Mouse (Mus musculus): ENCODE data around the gene 4933406M09Rik.
A peak's percentile ranks its signal among the peaks of the same experiment; 100 is the strongest.

4933406M09Rik gene

DNA sequence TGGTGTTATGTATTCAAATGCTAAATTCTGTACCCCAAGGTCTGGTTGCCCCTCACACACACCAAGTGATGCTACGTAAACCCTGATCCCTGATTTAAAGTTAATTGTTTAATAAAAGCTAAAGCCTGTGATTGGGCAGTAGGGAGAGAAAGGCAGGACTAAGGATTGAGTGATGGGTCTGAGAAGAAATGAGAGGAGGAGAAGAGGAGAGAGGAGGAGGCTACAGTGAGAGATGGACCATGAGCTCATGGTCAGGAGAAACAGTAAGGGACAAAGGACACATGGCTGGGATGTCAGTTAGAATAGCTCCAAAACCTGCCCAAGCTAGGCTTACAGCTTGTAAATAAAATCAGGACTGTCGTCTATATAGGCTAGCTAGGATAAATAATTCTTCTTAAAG, 4.7 kb upstream of the 4933406M09Rik start:
- no peak for DNase-seq (ENCODE audit: low spot score in 2 of 2)

DNA sequence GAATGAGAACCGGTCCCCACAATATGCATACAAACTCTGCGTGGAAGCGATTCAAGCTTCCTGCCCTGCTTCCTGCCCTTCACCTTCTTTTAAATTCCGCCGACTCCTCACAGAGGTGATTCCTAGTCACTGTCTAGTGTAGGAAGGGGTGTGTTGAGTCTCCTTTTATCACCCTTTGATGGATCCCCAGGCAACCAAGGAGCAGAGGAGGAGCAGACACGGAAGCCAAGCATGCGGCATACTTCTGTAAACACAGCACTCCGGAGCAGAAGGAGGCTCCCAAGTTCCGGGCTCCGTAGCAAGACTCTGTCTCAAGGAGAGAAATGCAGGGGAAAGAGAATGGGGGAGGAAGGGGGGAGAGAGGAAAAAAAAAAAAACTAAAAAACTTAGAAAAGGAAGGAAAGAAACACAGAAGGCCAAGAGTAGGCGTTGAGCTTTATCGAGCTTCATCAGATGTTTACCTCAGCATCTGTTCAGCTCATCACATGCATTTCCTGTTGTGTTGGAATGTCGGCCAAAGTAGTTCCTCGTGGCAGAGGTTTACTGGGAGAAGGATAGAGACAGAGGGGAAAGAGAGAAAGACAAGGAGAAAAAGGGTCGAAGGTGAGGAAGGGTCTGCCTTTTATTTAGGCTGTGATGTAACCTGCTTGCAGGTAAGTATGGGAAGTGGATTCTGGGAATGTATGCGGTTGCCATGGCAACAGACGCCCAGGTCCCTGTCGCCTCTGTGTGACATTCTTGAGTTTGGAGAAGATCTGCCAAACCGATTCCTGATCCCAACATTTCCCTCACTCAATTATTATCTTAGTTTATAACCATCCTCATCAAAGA, 3.7 kb upstream of the 4933406M09Rik start:
- DNase-seq (ENCODE audit: low spot score in 2 of 2), result peak; percentile 18 to 26

DNA sequence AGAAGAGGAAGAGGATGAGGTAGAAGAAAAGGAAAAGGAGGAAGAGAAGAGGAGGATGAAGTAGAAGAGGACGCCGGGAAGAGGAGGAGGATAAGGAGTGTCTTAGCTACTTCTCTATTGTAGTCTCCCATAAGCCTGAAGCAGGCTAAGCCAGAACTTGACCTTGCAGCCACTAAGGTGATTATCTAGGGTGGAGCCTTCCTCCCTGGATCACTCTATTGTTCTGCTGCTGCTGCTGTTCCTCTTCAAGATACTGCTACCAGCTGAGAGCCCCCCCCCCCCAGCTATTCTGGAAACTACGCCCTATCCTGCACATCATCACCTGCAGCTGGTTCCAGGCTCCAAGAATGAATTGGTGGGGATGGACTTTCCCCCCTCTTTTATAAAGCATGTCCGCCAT, 1.2 kb upstream of the 4933406M09Rik start:
- no peak for DNase-seq (ENCODE audit: low spot score in 2 of 2)

DNA sequence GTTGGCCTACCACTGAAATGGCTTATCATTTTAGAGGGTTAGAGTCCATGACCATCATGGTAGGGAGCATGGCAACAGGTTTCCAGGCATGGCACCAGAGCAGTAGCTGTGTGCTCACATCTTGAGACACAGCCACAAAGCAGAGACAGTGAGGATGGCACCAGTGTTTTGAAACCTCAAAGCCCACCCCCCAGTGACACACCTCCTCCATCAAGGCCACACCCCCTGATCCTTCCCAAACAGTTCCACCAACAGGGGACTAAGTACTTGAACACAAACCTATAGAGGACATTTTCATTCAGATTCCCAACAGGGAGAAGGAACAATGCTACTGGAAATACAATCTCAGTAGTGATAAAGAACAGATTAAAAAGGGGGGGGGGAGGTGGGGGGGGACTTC, 564 bp upstream of the 4933406M09Rik start:
- DNase-seq (ENCODE audit: low spot score in 2 of 2), result no peak

DNA sequence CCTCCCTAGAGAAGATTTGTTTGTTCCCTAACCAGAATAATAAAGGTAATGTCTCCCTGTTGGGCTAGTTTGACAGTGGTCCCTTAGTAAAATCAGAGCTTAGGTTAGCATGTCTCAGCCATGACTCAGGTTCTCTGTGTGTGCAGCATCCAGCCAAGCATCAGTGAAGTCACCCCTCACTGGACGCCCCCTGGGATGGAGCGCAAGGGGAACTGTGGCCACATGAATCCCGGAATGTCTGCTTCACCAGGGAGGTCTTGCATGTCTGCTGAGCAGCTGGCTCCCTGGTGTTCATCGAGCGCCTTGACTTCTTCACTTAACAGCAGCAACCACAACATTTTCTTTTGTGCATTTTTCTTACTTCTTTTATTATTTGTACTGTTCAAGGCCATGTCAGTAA, 8.1 kb downstream of the 4933406M09Rik start:
- no peak for DNase-seq (ENCODE audit: low spot score in 2 of 2)

DNA sequence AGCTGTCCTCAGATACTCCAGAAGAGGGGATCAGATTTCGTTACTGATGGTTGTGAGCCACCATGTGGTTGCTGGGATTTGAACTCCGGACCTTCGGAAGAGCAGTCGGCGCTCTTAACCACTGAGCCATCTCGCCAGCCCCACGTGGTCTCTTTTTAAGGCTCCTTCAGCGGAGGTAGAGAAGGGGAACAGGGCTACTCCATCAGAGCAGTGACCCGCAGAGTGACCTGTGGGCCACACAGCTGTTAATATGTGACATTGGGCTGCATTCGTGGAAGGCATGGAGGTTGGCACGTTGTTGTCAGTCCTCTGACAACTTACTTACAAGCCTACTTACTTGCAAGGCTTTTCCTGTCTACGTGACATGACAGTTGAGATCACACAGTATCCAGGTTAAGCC, 12.5 kb downstream of the 4933406M09Rik start:
- DNase-seq (ENCODE audit: low spot score in 2 of 2), result no peak

DNA sequence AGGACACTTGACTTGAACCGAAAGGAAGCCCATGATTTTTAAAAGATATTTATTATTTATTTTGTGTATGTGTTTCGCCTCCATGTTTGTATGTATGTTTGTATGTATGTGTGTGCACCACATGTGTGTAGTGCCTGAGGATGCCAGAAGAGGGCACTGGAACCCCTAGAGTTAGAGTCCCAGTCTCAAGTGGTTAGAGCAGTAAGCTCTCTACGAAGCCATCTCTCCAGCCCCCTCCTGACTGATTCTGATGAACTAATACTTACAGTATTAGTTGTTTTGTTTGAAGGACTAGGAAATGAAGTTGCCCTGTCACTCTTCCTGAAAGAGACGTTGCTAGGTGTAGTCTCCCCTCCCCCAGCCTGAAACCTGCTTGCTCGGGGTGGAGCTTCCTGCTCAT, 14.0 kb downstream of the 4933406M09Rik start:
- no peak for DNase-seq (ENCODE audit: low spot score in 2 of 2)

DNA sequence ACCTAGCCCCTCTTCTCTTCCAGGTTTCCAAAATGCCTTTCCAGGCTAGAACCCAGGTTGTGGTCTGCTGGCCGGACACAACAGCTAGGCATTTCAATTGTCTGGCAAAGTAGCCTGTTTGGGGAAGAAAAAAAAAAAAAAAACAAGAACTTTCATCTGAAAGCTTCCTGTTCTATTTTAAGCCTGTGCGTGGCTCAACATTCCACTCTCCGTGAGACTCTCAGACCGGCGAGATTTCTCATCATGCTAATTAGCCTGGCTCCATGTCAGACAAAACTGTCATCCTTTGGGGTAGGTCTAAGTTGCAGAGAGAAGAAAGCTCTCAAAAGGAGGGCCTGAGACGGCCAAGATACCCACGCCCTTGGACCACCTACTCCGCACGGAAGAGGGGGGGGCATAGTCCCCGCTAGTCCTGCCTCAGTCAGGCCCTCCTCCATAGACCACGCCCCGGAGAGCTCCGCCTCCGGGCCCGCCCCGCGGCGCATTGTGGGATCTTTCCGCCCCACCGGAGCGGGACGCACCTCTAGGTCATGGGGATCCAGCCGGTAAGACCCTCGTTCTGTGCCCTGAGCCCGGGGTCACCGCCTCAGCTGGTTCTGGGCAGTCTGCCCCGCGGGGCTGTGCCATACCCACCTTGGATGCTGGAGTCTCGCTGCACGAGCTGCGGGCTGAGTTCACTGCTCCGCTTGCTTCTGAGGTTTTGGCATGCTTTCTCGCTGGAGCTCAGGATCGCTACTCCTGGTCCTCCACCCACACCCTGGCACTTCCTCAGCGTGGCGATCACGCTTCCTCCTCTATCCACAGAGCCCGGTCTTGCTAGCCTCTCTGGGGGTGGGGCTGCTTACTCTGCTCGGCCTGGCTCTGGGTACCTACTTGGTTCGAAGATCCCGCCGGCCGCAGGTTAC, 20.0 kb downstream of the 4933406M09Rik start, which contains the start of gene Cyb5r1:
Gene Cyb5r1 (plus strand): TSS at position 51 of the 905 bp plus-strand sequence.
- peak; percentile 69 to 71 for DNase-seq (ENCODE audit: low spot score in 2 of 2)

DNA sequence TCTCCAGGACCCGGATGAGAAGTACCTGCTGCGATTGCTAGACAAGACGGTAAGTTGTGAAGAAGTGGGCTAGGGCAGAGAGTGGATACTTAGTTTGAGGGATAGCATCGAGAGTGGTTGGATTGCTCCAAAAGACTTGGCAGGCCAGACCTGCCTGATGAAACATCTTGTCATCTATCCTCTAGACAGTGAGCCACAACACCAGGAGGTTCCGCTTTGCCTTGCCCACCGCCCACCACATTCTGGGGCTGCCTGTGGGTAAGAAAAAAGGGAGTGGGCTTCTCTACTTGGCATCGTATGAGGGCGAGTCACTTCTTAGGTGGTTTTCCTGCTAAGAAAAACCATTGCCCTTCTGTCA, 20.7 kb downstream of the 4933406M09Rik start:
- DNase-seq (ENCODE audit: low spot score in 2 of 2), result no peak

DNA sequence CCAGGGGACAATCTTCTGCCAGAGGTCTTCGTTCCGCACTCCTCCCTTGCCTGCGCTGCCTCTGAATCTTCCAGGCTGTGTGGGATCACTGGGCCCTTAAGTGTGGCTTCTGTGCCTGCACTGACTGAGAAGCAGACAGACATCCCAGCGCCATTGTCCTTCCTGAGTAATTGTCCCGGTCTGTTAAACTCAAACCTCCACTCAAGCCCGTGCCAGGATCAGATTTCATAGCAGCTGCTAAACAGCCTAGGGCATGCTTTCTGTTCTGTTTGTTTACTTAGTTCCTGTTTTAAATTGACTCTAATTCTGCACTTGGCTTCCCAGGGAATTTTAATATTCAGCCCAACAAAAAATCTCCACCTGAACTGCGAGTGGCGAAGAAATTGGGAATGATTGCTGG, 22.3 kb downstream of the 4933406M09Rik start:
- DNase-seq (ENCODE audit: low spot score in 2 of 2), result no peak

DNA sequence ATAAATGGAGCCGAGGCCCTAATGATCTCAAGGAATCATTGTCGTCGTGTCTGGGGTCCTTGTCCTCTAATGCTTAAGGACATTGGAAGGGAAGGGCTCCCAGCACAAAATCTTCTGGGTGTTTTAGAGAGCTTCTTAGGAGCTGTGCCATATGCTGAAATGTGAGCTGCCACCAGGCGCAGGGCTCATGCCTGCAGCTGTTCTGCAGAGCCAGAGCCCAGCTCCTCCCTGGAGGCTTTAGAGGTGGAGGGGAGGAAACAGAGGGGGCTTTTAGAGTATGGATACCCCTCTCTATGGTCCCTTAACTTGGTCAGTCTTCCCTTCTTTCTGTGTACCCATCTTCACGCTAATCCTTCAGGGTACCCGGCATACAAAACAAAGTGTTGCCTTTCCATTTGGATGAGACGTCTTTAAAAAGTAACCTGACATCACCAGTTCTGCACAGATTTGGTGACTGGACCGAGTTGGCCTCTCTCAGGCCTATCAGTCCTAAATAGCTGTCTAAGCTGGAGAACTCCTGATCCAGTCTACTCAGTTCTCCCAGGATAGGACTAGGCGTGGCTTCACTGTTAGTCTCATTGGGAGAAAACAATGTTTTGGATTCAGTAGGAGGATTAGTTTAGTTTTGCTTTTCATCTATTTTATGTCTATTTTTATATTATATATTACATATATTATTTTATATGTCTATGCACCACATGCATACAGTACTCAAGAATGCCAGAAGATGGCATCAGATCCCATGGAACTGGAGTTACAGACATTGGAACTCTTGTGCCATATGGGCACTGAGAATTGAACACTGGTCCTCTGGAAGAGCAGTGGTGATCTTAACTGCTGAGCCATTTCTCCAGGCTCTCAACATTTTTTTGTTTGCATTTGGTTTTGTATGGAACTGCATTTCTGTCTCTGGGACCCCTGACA, 26.2 kb downstream of the 4933406M09Rik start:
- no peak for DNase-seq (ENCODE audit: low spot score in 2 of 2)

DNA sequence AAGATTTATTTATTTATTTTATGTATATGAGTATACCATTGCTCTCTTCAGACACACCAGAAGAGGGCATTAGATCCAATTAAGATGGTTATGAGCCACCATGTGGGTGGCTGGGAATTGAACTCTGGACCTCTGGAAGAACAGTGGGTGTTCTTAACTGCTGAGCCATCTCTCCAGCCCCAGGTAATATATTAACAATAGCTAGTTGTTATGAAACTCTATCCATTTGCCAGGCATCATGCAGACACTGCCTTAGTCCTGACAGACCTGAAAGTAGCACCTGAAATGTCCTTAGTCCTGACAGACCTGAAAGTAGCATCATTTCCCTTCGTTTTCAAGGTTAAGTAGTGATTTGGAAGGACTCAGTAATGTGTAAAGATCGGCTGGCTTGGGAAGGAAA, 28.3 kb downstream of the 4933406M09Rik start:
- DNase-seq (ENCODE audit: low spot score in 2 of 2), result no peak

DNA sequence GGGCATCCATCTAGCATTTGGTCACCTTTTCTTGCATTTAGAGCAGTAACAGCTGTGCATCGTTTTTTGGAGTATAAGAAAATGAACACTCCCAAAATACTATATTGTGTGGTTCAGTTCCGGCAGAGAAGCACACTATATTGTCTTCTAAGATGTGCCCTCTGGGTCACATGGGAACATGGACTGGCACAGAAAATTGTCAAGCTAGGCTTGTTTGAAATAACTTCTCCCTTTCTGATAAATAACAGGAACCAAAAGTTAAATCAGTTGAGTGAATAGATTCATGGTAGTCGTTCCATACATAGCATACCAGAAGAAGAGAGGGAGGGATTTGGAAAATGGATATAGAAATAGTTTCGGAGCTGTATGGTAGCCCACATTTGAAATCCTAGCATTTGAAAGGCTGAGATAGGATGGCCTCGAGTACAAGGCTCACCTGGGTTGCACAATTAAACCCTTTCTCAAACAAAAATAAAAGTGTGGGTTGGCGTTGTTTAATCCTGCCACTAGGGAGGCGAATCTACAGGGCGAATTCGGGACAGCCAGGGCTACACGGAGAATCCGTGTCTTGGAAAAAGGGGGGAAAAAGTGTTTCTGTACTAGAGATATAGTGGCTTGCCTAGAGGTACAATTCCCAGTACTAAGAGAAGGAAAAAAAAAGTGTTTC, 28.9 kb downstream of the 4933406M09Rik start:
- DNase-seq (ENCODE audit: low spot score in 2 of 2), result no peak

DNA sequence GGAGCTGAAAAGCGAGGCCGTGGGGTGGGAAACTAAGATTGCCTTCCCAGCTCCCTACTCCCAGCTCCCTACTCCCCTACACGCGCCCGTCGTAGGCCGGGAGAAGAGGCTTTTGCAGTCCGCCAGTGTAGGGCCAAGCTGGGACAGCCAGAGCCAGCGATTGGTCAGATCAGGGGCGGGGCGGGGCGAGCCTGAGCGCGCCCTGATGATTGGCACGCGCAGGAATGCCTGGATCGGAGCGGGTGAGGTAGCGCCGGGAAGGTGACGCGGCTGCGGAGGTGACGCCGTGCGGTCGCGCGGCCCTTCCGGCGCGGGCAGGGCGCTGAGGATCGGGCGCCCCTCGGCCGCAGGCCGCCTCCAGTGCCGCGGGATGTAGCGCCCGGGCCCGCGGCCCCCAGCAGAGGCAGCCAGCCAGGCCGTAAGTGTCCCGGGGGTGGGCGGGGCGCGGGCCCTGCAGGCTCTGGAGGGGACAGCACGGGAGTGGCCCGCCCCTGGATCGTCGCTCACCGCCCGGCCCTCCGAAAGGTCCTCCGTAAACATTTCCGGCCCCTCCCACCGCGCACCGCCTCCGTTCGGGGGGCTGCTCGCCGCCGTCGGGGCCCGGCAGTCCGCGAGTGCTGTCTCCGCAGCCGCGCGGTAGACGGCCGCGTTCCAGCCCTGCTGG, 29.6 kb downstream of the 4933406M09Rik start, which contains the start of gene Adipor1:
Gene Adipor1 (plus strand): TSS at position 211 of the 664 bp plus-strand sequence.
- peak; percentile 98 for DNase-seq (ENCODE audit: low spot score in 2 of 2)

DNA sequence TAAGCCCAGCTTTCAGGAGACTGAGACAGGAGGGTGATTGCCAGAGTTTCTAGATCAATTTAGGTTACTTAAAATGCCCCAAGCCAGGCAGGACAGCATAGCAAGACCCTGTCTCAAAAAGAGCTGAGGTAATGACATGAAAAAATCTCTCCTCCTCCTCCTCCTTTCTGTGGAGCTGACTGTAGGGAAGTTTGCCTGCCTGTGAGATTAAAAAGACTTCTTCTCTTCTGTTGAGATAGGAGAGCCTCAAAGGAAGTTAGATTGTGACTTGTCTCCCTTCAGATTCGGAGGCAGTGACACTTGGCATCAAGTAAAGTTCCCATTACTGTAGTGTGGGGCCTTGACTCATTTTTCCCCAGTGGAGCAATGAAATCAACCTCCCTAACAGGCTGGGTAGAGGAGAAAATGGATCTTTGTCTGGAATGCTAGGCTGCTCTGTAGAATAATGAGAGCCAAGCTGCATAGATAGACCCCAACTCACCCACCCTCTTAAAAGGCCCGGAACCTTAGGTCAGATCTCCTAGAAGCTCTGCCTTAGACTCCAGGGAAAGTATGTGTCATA, 32.8 kb downstream of the 4933406M09Rik start:
- DNase-seq (ENCODE audit: low spot score in 2 of 2), result no peak

DNA sequence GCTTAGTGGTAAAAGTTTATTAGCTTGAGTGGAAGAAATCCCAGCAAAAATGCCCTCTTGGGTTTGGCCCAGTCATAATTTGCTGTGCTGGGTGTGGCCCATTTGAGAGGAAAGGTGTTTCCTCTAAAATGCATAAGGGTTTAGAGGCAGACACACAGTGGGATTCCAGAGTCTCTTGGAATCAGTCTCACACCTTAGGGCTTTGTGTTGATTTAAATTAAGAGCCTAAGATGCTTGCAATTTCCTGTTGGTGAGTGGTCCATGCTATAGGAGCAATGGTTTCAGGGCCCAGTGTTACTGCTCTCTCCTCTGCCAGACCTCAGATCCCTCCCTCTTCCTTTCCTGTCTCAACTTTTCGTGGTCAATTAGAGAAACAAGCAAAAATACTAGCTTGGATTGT, 33.4 kb downstream of the 4933406M09Rik start:
- DNase-seq (ENCODE audit: low spot score in 2 of 2), result no peak

DNA sequence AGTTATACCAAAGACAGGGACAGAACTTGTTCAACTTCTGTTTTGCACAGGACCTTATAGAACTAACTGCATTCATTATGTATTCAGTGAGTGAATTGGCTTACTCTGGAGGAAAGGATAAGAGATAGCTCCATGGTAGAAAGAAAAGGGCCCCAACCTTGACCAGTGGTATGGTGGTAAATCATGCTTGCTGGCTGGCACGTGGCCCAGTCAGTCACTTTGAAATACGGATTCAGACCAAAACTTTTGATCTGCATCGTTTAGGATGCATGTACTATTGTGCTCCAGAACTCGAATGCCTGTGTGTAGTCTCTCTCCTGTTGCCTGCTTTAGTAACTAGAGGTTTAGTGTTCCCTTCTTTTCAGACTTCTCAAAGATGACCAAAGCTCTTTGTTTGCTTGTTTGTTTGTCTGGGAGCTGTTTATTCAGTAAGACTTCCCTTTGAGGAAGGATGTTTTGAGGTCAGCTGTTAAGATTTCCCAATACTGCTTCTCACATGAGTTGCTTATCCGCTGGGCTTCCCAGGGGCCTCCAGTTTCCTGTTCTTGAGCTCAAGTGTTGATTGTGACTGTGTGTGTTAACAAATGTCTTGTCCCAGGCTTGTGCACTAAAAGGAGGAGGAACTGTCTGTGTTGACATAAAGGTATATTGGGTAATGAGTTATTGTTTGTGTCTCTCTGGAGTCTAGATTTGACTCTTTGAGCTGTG, 34.2 kb downstream of the 4933406M09Rik start:
- DNase-seq (ENCODE audit: low spot score in 2 of 2), result no peak

DNA sequence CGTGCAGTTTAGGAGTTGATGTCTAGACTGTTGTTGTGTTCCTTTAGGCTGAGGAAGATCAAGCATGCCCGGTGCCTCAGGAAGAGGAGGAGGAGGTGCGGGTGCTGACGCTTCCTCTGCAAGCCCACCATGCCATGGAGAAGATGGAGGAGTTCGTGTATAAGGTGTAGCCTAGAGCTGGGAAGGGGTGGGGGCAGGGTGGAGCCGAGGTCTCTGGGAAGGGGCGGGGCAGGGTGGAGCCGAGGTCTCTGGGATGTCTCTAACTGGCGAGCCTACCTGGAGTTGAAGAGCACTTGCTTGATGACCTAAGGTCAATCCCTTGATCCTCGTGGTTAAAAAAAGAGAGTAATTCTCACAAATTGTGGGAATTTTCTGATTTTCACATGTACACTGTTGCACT, 38.2 kb downstream of the 4933406M09Rik start:
- DNase-seq (ENCODE audit: low spot score in 2 of 2), result no peak

DNA sequence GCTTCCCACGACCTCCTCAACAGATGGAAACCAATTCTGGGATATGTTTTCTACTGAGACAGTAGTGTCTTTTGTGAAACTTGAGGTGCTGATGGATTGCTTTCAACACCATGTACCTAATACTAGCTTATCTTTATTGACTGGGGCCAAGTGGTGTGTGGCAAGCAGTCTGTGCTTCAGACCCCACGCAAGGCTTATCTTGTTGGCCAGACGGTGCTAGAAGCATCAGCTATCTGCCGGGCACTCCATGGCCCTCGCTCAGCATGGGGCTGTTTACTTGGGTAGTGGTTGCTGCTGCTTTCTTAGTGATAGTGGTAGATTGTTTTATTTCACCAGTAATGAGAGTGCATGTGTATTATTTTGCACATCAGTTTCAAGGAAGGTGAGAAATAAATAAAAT, 40.5 kb downstream of the 4933406M09Rik start:
- no peak for DNase-seq (ENCODE audit: low spot score in 2 of 2)

DNA sequence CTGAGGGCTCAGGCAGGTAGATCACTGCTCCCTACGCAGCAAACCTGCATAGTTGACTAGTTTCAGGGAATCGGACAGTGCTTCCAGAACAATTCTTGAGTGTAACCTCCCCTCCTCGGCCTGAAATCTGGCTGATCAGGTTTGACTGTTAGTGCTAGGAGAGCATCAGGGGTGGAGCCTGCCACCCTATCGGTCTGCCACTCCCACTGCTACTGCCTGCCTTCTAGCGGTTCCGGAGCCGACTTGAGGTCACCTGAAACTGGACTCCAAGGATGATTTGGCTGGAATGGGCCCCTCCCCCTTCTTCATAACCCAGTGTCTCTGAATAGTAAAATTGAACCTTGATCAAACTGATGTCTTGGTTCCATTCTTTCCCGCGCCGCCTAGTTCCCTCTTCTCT, 47.3 kb downstream of the 4933406M09Rik start:
- no peak for DNase-seq (ENCODE audit: low spot score in 2 of 2)

Data from right cerebral cortex, adult 2 months (tissue).